Mouse (Mus musculus): Measurements from ENCODE around the gene Ewsr1.
A peak's percentile ranks its signal among the peaks of the same experiment; 100 is the strongest.
"Not testable (repeated sequence)": the region's sequence is repeated elsewhere in the genome, so short reads cannot be mapped to it uniquely, and the experiment has no call there.

Ewsr1 gene

DNA sequence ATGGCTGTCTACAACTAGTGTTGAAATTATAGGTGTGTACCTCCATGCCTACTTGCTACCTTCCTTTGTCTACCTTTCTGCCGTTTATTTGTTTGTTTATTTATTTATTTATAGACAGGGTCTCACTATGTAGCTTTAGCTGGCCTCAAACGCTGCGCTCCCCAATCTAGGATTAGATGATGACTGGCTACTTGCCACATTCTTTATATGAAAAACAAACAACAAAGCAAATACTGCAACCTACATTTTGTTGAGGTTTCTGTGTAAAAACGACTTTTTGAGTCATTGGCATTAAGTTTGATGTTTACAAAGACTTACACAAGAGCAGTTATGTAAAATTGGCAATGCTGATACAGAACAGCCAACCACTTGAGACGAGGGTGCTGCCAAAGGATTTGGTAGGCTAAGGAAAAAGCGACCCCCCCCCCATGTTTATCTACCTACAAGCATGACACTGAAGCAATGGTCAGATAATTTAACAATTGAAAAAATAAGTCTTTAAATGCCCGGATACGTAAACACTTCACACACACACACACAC lies 2.5 kb downstream of the Ewsr1 start:
- DNase-seq (ENCODE audit: low read depth, low spot score), result no peak

DNA sequence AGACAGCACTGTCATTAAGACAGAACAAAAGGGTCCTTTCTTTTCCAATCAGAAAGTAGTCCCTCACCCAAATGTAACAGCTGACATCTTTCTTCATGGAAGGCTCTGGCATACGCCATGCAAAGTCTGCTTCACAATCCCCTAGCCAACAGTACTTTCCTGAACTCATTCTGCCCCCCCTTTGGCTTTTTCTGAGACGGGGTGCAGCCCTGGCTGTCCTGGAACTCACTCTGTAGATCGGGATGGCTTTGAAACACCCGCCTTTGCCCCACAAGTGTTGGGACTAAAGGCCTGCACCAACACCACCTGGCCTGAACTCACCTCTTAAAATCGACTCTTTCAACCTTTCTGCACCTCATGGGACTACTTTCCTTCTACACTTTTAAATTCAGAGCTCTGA lies 3.2 kb downstream of the Ewsr1 start:
- no peak for DNase-seq (ENCODE audit: low read depth, low spot score)

DNA sequence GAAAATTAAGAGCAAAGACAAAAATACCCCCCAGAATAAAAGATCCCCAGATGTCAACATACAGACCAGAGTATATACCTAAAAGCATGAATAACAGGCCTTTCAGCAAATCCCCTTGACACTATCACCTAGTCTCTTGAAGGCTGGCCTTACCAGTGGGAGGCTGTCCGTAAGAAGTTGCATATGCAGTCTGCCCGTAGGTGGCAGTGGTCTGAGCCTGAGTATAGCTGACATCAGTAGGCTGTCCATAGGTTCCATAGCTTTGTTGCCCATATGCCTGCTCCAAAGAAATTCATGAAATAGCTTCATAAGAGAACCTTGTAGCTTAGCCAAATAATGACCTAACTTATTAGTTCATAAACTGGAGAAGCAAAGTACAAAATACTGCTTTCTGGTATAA lies 7.4 kb downstream of the Ewsr1 start:
- DNase-seq (ENCODE audit: low read depth, low spot score), result no peak

DNA sequence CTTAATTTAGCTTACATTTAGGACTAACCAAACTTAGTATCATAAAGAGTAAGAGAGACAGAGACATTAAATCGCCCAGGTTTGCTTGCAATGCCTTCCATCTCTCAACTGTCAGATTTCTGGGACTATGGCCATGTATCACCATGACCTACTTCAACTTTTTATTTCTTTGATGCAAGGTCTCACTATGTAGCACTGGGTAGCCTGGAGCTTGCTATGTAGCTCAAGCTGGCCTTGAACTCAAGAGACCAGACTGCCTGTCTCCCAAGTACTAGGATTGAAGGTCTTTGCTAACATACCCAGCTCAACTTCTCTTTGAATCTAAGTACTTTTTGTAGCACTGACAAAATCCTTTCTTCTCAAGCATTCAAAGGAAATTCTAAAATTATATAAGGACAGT lies 9.9 kb downstream of the Ewsr1 start:
- DNase-seq (ENCODE audit: low read depth, low spot score), result no peak

DNA sequence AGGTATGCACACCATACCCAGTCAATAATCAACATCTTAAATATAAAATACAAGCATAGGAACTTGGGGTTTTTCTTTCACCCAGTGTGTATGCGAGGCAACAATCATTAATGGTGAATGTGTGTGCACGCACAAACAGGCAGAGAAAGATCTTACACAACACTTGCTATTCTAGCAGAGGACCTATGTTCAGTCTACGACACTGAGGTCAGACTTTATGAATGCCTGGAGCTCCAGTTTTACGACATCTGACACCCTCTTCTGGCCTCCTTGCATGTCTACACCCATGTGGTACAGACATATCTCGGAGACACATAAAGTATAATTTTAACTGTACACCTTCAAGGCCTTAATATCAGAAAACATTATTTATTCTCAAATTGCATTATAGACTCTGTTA lies 22.2 kb downstream of the Ewsr1 start:
- DNase-seq (ENCODE audit: low read depth, low spot score), result not testable (repeated sequence)

DNA sequence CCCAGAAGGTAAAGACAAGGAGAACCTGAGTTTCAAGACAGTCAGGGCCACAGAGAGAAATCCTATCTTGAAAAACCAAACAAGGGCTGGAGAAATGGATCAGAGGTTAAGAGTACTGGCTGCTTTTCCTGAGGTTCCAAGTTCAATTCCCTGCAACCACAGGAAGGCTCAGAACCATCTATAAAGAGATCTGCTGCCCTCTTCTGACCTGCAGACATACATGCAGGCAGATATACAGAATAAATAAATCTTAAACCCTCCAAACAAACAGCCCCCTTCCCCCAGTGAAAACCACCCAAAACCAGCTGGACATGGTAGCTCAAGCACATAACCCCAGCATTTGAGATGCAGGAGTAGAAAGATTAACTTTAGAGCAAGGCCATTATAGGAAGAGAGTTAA lies 23.3 kb downstream of the Ewsr1 start:
- DNase-seq (ENCODE audit: low read depth, low spot score), result no peak

DNA sequence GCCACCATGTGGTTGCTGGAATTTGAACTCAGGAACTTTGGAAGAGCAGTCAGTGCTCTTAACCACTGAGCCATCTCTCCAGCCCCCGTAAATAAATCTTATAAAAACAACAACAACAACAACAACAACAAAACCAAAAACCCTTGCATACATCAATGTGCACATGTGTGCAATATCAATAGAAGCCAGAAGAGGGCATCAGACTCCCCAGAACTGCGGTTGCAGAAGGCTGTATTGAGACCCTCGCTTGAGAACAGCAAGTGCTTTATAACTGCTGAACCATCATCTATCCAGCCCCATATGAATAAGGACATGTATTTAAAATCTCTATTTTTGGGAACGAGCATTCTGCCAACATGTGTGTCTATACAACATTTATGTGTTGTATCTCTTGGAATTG lies 24.2 kb downstream of the Ewsr1 start:
- DNase-seq (ENCODE audit: low read depth, low spot score), result no peak

DNA sequence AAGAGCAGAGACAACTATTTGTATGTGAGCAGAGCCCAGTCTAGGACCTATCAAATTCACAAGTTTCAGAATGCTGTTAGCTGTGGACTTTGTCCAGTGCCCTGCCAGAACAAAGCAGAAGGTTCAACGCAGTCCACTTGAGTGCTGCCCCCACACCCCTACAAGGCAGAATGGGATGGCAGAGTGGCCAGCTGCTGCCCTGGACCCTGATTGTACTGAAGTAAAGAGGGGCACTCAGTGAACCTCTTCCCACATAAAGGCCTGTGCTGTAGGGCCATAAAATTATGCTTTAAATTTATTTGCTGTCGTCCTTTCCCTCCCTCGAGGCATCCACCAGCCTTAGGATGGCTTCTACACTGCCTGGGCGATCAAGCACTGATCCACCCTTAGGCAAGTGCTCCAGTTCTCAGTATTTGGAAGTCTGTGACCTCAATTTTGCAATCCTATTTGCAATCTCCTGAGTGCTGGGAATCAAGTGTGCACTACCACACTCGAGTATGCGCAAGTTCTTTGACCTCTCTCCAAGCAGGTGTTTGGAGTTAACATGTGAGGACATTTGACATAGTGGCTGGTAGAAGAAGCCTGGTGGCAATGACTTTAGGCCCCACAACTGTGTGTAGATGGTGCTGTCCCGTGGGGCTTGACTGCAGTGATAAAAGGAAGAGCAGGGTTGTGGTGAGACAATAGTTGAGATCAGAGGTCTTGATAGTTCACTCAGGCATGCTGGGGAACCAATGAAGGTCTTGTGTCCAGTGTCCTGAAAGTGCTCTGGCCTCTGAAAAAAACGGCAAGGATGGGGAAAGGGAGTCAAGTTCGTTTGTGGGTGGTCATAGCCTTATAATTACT lies 30.7 kb downstream of the Ewsr1 start:
- DNase-seq (ENCODE audit: low read depth, low spot score), result no peak

DNA sequence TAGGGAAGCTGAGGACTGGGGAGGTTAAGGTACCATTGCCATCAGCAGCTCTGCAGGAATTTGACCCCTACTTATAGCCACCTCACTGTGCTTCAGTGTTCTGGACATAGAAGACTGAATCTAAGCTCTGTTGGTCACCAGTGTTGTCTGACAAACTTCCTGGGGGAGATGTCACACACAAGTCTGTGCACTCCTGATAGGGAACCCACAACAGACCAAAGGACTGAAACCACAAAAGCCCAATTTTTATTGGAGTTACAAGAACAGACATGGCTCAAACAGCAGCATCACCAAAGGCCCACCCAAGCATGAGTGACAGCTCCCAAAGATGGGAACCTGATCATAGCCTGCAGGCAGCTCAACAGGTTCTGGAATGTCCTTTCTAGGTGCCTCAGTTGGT lies 32.0 kb downstream of the Ewsr1 start:
- DNase-seq (ENCODE audit: low read depth, low spot score), result no peak

DNA sequence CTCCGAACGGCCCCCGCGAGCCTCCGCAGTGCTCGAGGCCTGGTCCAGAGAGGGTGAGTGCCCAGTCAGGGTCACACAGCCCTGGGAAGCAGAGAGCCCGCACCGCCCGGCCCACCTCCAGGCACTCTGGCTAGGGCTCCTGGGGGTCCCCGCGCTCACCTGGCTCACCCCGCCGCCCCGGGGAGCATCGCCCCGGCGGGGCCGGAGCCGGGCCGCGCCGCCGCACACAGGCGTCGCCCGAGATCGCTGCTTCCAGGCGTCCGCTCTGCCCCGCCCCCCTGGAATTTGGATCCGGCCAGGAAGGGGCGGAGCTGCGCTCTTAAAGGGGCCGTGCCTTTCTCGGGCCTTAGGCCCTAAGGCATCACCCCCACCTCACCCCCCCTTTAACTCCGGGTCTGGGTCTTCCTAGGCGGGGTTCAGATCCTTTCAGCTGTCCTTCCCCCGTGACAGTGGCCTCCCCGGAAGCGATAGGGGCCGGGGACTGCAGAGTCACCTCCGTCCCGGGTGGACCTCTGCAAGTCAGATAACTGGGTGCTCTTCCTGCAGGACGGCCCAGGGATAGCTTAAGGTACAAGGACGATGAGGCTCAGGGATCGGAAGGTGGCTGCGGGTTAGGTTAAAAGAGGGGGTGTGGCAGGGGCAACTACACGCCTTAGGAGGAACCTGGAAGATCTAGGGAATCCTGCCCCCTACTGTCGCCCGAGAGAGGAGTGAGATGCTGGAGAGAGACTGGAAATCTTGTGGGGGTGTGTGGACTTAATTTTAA lies 33.8 kb downstream of the Ewsr1 start, which contains the start of gene Gas2l1:
TSS of gene Gas2l1 (minus strand) at position 272 of the 766 bp plus-strand sequence.
- peak; percentile 91 for DNase-seq (ENCODE audit: low read depth, low spot score)

DNA sequence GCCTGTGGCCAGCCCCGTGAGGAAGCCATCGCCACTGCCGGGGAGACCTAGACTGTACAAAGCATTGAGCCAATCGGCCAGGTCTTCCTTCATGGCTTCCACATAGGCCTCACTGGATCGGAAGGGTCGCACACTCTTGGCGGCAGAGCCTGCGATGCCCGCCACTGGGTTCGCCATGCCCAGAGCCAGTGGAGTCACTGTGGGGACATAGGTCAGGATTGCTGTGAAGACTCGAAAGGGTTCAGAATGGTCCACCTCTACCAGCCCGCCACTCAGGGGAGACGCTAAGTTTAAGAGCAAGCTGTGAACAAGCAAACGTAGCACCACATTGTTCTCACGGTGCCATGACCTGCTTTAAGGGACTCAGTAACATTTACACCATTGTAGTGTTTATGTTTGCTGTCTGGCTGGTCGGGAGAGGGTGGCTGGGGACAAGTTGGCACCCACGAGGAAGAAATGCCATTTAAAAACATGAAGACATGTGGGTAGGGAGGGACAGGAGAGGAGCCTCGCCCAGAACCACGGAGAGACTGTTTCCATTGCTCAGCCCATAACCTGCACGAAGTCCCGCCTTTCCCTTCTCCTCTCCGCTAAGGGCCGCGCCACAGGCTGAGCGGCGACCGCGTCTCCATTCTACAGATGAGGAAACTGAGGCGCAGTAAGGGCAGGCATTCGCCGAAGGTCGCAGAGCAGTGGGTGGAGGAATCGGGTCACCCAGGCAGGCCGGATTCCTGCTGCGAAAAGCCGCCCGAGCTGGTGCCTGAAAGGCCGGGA lies 34.6 kb downstream of the Ewsr1 start:
- DNase-seq (ENCODE audit: low read depth, low spot score), result no peak

DNA sequence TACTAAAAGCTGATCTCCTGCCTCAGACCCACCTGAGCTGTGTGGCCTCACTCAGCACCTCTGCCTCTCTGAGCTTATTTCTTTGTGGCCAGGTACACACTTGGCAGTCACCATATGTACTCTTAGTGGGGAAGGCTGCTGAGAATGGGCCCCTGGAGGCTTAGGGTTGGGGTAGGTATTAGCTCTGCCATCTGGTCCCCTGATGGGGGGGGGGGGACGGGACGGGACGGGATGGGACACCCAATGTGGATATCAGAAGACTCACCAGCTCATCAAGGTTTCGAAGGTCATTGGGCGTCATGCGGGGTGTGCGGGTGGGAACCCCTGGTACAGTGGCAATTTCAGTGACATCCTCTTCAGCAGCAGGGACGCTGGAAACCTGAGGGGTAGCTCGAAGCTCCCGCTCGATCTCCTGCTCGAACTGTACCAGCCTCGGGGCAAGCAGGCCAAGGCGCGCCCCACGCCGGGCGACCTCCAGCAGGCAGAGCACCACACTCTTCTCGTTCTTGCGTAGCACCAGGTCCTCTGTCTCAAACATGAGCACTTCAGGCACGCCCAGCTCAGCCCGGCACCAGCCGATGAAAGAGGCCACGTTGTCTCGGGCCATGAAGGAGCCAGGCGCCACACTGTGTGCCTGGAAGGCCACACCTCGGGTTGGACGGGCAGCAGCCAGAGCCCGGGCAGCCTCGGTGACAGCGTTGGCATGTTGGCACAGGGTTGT lies 35.3 kb downstream of the Ewsr1 start:
- DNase-seq (ENCODE audit: low read depth, low spot score), result no peak

DNA sequence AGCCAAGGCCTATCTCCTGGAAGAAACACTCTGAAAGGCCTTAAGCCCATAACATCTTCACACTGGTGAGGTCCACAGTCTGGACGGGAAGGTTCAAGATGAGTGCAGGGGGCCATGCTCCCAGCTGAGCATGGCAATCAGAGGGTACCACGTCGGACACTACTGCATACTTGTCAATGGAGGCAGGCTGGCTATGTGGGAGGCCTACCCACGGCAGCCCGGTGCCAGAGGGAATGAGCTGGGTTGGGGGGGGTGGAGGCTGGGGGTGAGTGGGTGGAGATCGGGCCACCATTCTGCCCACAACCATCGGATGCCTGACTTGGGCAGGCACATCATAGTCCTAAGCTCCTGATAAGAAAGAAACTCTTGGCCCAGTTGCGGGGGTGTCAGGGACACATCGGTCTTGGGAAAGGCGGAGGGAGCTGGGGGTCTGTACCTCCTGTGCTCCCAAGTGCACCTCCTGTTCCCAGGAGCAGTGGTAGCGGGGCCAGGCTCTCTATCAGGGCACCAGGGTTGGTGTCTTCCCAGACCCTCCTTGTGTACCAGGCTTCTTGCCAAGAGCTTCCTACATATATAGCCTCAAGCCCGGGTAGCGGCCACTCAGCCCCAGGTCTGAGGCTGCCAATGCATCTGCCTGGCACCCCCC lies 36.1 kb downstream of the Ewsr1 start:
- DNase-seq (ENCODE audit: low read depth, low spot score), result no peak

DNA sequence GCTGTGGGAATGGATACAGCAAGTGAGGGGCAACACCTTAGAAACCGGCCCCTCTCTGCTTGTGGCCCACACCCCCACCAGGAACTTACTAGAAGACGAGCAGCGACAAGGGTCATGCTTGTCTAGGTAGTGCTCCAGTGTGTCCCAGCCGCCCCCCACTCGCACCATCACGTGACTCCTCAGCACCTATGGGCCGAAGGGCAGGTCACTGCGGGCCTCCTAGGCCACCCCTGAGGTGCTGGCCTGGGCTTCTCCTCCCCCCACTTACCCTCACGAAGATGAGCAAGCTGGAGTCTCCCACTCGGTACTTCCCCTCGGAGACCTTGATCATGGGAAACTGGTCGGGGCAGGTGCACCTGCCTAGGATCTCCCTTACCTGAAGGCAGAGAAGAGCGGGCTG lies 36.7 kb downstream of the Ewsr1 start:
- no peak for DNase-seq (ENCODE audit: low read depth, low spot score)

DNA sequence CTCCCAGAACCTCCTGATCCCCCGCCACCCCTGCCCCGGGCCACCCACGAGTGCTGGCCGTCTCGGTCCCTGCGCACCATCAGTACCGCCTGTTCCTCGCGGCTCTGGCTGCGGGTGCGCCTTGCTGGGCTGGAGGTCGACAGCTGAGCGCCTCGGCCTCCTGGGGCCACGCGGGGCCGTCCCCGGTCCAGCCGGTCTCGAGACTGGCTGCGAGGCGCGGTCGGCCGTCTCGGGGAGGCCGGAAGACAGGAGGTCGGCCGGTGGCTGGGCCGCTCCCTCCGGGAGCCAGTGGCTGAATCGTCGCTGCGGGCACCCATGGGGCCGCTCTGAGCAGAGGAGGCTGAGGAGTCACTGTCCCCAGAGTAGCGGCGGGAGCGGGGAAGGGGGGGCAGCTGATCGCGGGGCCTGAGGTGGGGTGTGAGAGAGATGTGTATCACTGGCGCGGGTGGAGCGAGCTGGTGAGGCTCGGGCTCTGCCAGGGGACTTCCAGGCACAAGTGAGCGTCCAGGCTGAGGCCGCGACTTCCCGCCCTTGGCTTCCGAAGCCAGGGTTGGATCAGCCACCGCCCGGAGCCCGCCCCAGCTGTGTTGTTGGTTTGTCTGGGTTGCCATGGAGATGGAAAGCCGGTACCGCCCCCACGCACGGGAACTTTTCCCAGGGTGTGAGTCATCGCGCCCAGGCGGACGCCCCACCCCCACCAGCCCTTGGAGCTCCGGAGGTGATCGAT lies 37.5 kb downstream of the Ewsr1 start:
- DNase-seq (ENCODE audit: low read depth, low spot score), result peak; percentile 83

DNA sequence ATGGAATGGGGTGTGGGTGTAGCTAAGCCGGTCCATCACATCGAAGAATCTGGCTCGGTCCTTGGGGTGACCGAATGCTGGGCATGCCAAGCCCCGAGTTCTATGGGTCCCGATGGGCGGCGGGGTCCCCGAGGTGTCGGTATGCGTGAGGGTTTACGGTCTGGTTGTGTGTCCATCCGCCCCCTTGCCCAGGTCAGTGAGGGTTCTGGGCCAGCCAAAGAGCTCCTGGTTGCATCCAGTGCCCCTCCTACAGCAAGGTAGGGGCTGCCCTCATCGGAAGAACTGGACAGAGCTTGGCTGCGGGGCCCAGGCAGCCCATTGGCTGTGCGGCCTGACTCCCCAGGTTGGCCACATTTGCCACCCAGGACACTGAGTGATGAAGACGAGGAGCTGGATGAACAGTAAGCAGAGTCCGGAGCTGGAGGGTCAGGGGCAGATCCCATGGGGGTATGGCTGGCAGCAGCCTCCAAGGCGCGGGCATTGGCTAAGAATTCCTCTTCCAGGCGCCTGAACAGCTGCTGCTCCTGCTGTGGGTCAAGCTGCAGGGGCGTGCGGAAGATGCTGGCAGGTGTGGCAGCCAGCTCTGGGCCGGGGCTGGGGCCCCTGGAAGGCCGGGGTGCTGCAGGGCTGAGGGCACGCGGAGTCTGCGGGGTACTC lies 38.2 kb downstream of the Ewsr1 start:
- no peak for DNase-seq (ENCODE audit: low read depth, low spot score)

DNA sequence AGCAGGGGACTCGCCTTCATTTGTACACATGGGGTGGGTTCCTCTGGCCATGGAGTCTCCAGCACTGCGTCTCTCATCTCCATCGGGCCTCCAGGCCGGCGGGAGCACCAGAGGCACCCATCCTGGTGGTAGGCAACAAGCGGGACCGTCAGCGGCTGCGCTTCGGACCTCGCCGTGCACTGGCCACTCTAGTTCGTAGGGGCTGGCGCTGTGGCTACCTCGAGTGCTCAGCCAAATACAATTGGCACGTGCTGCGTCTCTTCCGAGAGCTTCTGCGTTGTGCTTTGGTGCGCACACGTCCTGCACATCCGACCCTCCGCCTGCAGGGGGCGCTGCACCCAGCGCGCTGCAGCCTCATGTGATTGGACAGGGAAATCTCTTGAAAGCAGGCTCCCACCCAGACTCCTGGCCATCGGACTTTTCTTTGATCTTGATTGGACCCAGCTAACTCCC lies 39.3 kb downstream of the Ewsr1 start:
- peak; percentile 65 for DNase-seq (ENCODE audit: low read depth, low spot score)

DNA sequence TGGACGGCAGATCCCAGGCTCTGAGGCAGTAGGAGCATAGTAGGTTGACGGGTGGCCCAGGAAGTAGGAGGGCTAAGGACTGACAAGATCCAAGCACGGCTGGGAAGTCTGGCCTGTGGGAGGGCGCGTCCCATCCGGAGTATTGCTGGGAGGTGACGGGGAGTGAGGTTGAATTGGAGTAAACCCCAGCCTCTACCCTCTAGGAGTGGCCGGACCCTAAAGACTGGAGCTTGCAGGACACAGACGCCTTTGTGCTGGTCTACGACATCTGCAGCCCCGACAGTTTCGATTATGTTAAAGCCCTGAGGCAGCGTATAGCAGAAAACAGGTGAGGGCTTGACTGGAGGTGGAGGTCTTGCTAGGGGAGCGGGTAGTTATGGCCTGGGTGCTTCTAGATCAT lies 39.8 kb downstream of the Ewsr1 start:
- DNase-seq (ENCODE audit: low read depth, low spot score), result no peak

DNA sequence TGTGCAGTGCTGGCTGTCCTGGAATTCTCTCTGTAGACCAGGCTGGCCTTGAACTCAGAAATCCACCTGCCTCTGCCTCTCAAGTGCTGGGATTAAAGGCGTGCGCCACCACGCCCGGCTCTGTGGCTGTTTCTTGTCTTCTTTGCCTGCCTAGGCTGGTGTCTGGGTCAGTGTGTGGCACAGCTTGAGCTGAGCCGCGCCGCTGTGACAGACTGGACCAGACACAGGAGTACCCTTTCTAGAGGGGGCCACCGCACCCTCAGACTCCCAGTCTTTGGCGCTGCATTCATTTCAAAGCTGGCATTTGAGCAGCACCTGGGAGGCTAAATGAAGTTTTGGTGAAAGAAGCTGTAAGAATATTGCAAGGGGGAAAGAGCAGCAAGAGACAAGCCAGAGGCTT lies 40.3 kb downstream of the Ewsr1 start:
- DNase-seq (ENCODE audit: low read depth, low spot score), result no peak

Measured in mesoderm, embryonic 11.5 days (tissue).